8 mouse cellular contexts compared by ENCODE assay signal in genomic region chr3:122312078-122312477, GRCm38 (mm10). TPM values are rescaled to one million over a fixed set of nuclear protein-coding genes. Genes with fewer than 3 reads are reported as not detected.
DNase-seq lines count a peak whose midpoint lies in the region; ATAC-seq and TF ChIP-seq lines count a peak whose summit lies in the region.

No protein-coding gene starts in this region.

- intact Hi-C loops in left cerebral cortex, adult 2 months (cut with DNase I): loop anchor here (1.0 to 10.0 kb wide), 3 partner anchors 154 to 473 kb away; no protein-coding TSS in a partner anchor

- no peak overlapping the region for H3K27ac ChIP-seq in MEL (ENCODE audit: control insufficient read depth, low read depth, low read length)
- no peak overlapping the region for H3K27ac ChIP-seq in forebrain, embryonic 11.5 days (ENCODE audit: low read depth, low read length)
- H3K27ac ChIP-seq in hindbrain, embryonic 14.5 days: no peak overlapping the region
- H3K27ac ChIP-seq in left cerebral cortex, adult 2 months: no peak overlapping the region
- no peak overlapping the region for H3K27ac ChIP-seq in midbrain, embryonic 13.5 days

- DNase-seq in MEL (ENCODE audit: low read depth, low spot score): peak; percentile 66
- DNase-seq in c-Kit-negative CD71-positive TER-119-positive erythroid progenitor cells, embryonic 14.5 days (ENCODE audit: low read depth, low spot score): peak; percentile 48
- peak; percentile 93 for DNase-seq in forebrain, embryonic 11.5 days (ENCODE audit: low spot score)
- peak; percentile 93 for DNase-seq in hindbrain, embryonic 14.5 days (ENCODE audit: low spot score)
- DNase-seq in left cerebral cortex, adult 2 months (ENCODE audit: extremely low spot score in 1 of 2, low spot score in 2 of 2): peak; percentile 74 to 90
- peak; percentile 53 for DNase-seq in skeletal muscle tissue, adult 2 months (ENCODE audit: low read depth, low spot score)

- no peak overlapping the region for H3K9ac ChIP-seq in MEL (ENCODE audit: control insufficient read depth, low read depth, low read length, poor library complexity, severe bottlenecking)
- H3K9ac ChIP-seq in forebrain, embryonic 11.5 days (ENCODE audit: low read length): no peak overlapping the region
- H3K9ac ChIP-seq in hindbrain, embryonic 14.5 days: no peak overlapping the region
- no peak overlapping the region for H3K9ac ChIP-seq in midbrain, embryonic 13.5 days (replicated peaks)

- TF ChIP-seq CTCF in MEL (IDR thresholded peaks at IDR 0.05 in 2 of 3, conservative IDR thresholded peaks at IDR 0.05 in 1 of 3; ENCODE audit: control insufficient read depth in 1 of 3, insufficient read depth in 1 of 3, low read depth in 2 of 3, low read length in 3 of 3, poor library complexity in 1 of 3, severe bottlenecking in 1 of 3): peak; percentile 54 to 73 (median 64)
- peak; percentile 100 for TF ChIP-seq CTCF in left cerebral cortex, adult 2 months (IDR thresholded peaks at IDR 0.05)

- no peaks in the 10 kb centered on the region for H3K79me2 ChIP-seq in MEL (ENCODE audit: control insufficient read depth, insufficient read depth, low read length, poor library complexity)

- TF ChIP-seq RAD21 in MEL (IDR thresholded peaks at IDR 0.05; ENCODE audit: low read depth, low read length): peak; percentile 68

- no peaks in the 10 kb centered on the region for H3K9me3 ChIP-seq in MEL (replicated peaks; ENCODE audit: insufficient read depth, low read length)
- H3K9me3 ChIP-seq in forebrain, embryonic 11.5 days (ENCODE audit: control insufficient read depth, low read length): no peaks in the 10 kb centered on the region
- no peaks in the 10 kb centered on the region for H3K9me3 ChIP-seq in hindbrain, embryonic 14.5 days (ENCODE audit: control insufficient read depth, low read length)
- H3K9me3 ChIP-seq in midbrain, embryonic 13.5 days: no peaks in the 10 kb centered on the region

- no peaks in the 10 kb centered on the region for H3K36me3 ChIP-seq in MEL (ENCODE audit: control insufficient read depth in 1 of 2, insufficient read depth in 2 of 2, low read length in 2 of 2)
- no peaks in the 10 kb centered on the region for H3K36me3 ChIP-seq in forebrain, embryonic 11.5 days (ENCODE audit: control insufficient read depth, insufficient read depth, low read length)
- no peaks in the 10 kb centered on the region for H3K36me3 ChIP-seq in hindbrain, embryonic 14.5 days (replicated peaks; ENCODE audit: control insufficient read depth, insufficient read depth)
- H3K36me3 ChIP-seq in midbrain, embryonic 13.5 days: no peaks in the 10 kb centered on the region

- no peaks in the 10 kb centered on the region for H3K27me3 ChIP-seq in MEL (ENCODE audit: control insufficient read depth in 1 of 2, insufficient read depth in 2 of 2, low read length in 2 of 2)
- no peaks in the 10 kb centered on the region for H3K27me3 ChIP-seq in forebrain, embryonic 11.5 days (ENCODE audit: control insufficient read depth, insufficient read depth, low read length)
- H3K27me3 ChIP-seq in hindbrain, embryonic 14.5 days (ENCODE audit: control insufficient read depth, insufficient read depth, low read length): no peaks in the 10 kb centered on the region
- H3K27me3 ChIP-seq in midbrain, embryonic 13.5 days: 0 out of 2 replicates have a peak, but pooled peaks cover 4% of the 10 kb centered on the region

- 0 out of 2 replicates have a peak, but pooled peaks have one; percentile 19 for ATAC-seq in forebrain, embryonic 11.5 days (replicated peaks; ENCODE audit: low FRiP score)
- ATAC-seq in hindbrain, embryonic 14.5 days (ENCODE audit: low FRiP score): 0 out of 2 replicates have a peak, but pooled peaks have one; percentile 39
- ATAC-seq in midbrain, embryonic 13.5 days: 0 out of 2 replicates have a peak, but pooled peaks have one; percentile 28
- no peak for ATAC-seq in activated CD4-positive, CD25-positive, alpha-beta regulatory T cell, adult 4 months

- WGBS in forebrain, embryonic 11.5 days: 26% methylated on average over 2 of the region's 2 CpGs
- WGBS in hindbrain, embryonic 14.5 days: 20% methylated on average over 2 of the region's 2 CpGs
- WGBS in midbrain, embryonic 13.5 days: 15% methylated on average over 2 of the region's 2 CpGs

- H3K4me1 ChIP-seq in MEL (ENCODE audit: control insufficient read depth in 1 of 2, insufficient read depth in 2 of 2, low read length in 2 of 2): no peaks in the 10 kb centered on the region
- no peaks in the 10 kb centered on the region; the same call in 1 of the 2 replicates for H3K4me1 ChIP-seq in forebrain, embryonic 11.5 days (replicated peaks; ENCODE audit: control insufficient read depth, insufficient read depth, low read length)
- no peaks in the 10 kb centered on the region; the same call in 1 of the 2 replicates for H3K4me1 ChIP-seq in hindbrain, embryonic 14.5 days (replicated peaks; ENCODE audit: control insufficient read depth, insufficient read depth, low read length)
- peaks cover 11% of the 10 kb centered on the region; the same call in 1 of the 2 replicates for H3K4me1 ChIP-seq in midbrain, embryonic 13.5 days (replicated peaks)

- no peak for TF ChIP-seq POLR2A in MEL (IDR thresholded peaks at IDR 0.05; ENCODE audit: control insufficient read depth in 1 of 2, insufficient read depth in 1 of 2, low read depth in 1 of 2, low read length in 2 of 2, poor library complexity in 1 of 2)

- H3K4me2 ChIP-seq in forebrain, embryonic 11.5 days (ENCODE audit: low read depth, low read length, severe bottlenecking): no peak overlapping the region
- no peak overlapping the region for H3K4me2 ChIP-seq in hindbrain, embryonic 14.5 days (replicated peaks)
- no peak overlapping the region for H3K4me2 ChIP-seq in midbrain, embryonic 13.5 days (replicated peaks)

- no peak for TF ChIP-seq EP300 in MEL (IDR thresholded peaks at IDR 0.05; ENCODE audit: low read depth in 1 of 2, low read length in 2 of 2)

- no peak overlapping the region for H3K4me3 ChIP-seq in MEL (ENCODE audit: control insufficient read depth in 1 of 2, insufficient read depth in 1 of 2, low read depth in 2 of 2, low read length in 2 of 2)
- no peak overlapping the region for H3K4me3 ChIP-seq in forebrain, embryonic 11.5 days (ENCODE audit: low read depth, low read length)
- H3K4me3 ChIP-seq in hindbrain, embryonic 14.5 days (replicated peaks; ENCODE audit: low read length): no peak overlapping the region
- H3K4me3 ChIP-seq in left cerebral cortex, adult 2 months: no peak overlapping the region
- H3K4me3 ChIP-seq in midbrain, embryonic 13.5 days (replicated peaks): no peak overlapping the region

TF ChIP-seq in MEL, 35 proteins besides CTCF, POLR2A, EP300 and RAD21:
- TF ChIP-seq TAL1 (IDR thresholded peaks at IDR 0.05; ENCODE audit: low read length): no peak
- peak; percentile 73 for TF ChIP-seq SMC3 (IDR thresholded peaks at IDR 0.05; ENCODE audit: low read depth, low read length)
- peak; percentile 68 for TF ChIP-seq ZC3H11A (IDR thresholded peaks at IDR 0.05; ENCODE audit: low read depth, low read length)

RNA-seq across cellular contexts. Expression of gene Bcar3, which starts 18.1 kb away (rescaled TPM):
- total RNA-seq in MEL (2012; rRNA removed): not detected in 2 replicates
- not detected for polyA plus RNA-seq in MEL (2012; ENCODE audit: insufficient read depth in 1 of 2, insufficient read length in 2 of 2, low read depth in 1 of 2, low replicate concordance in 2 of 2, missing spikeins in 1 of 2)
- 12.5 and 14.5 TPM in 2 replicates for polyA plus RNA-seq in forebrain, embryonic 11.5 days (2014; fragmentation: Nextera tagmentation; extraction: Ambion mirVana)
- polyA plus RNA-seq in hindbrain, embryonic 14.5 days (2014; fragmentation: Nextera tagmentation; extraction: Ambion mirVana): 5.2 and 6.2 TPM in 2 replicates
- total RNA-seq in left cerebral cortex, adult 2 months (2021): 10 to 100 TPM; 14.7 to 15.4 TPM
- 8.0 and 8.9 TPM in 2 replicates for polyA plus RNA-seq in midbrain, embryonic 13.5 days (2015; fragmentation: Nextera tagmentation; extraction: Ambion mirVana)
- polyA plus RNA-seq in activated CD4-positive, CD25-positive, alpha-beta regulatory T cell, adult 4 months (2017; shearing (Covaris generic)): under 1 TPM; 0.61 to 0.70 TPM

RNA-seq across cellular contexts. Expression of gene Dnttip2, which starts 37.9 kb away (rescaled TPM):
- total RNA-seq in MEL (2012; rRNA removed): 70.6 and 84.4 TPM in 2 replicates
- polyA plus RNA-seq in MEL (2012; ENCODE audit: insufficient read depth in 1 of 2, insufficient read length in 2 of 2, low read depth in 1 of 2, low replicate concordance in 2 of 2, missing spikeins in 1 of 2): 10 to 100 TPM in 1 of 2 experiments, not detected in 1; 90.5 TPM
- 85.2 and 92.3 TPM in 2 replicates for polyA plus RNA-seq in forebrain, embryonic 11.5 days (2014; fragmentation: Nextera tagmentation; extraction: Ambion mirVana)
- polyA plus RNA-seq in hindbrain, embryonic 14.5 days (2014; fragmentation: Nextera tagmentation; extraction: Ambion mirVana): 47.9 and 48.3 TPM in 2 replicates
- total RNA-seq in left cerebral cortex, adult 2 months (2021): 10 to 100 TPM; 29.5 to 33.4 TPM
- polyA plus RNA-seq in midbrain, embryonic 13.5 days (2015; fragmentation: Nextera tagmentation; extraction: Ambion mirVana): 62.9 and 68.4 TPM in 2 replicates
- polyA plus RNA-seq in activated CD4-positive, CD25-positive, alpha-beta regulatory T cell, adult 4 months (2017; shearing (Covaris generic)): 100 to 1,000 TPM in 1 of 2 experiments, 10 to 100 TPM in 1; 92.1 to 105 TPM
